Mouse (Mus musculus) embryonic facial prominence, embryonic 10.5 days (tissue): ENCODE measurements around the gene Vps33b. TPM values are rescaled to one million over a fixed set of nuclear protein-coding genes. Genes with fewer than 3 reads are reported as not detected.
"Not testable (repeated sequence)": the region's sequence is repeated elsewhere in the genome, so short reads cannot be mapped to it uniquely, and the experiment has no call there.

Source experiments
- DNase-seq: peaks from one replicate; pipeline ENCODE4 v3.0.0-alpha.2; 2017; ENCODE audit warnings: low spot score
- H3K27ac ChIP-seq: fragments of 300-500 bp; sonication (generic); replicated peaks from 2 replicates; pipeline ENCODE4 v1.5.1; 2016; ENCODE audit warnings: mild to moderate bottlenecking
- H3K27me3 ChIP-seq: fragments of 300-500 bp; sonication (generic); replicated peaks from 2 replicates; pipeline ENCODE4 v1.6.1; 2016; ENCODE audit warnings: low read depth, mild to moderate bottlenecking; ENCODE audit not compliant: poor library complexity, severe bottlenecking
- H3K36me3 ChIP-seq: fragments of 300-500 bp; sonication (generic); replicated peaks from 2 replicates; pipeline ENCODE4 v1.6.1; 2016; ENCODE audit warnings: mild to moderate bottlenecking, moderate library complexity
- H3K4me1 ChIP-seq: fragments of 300-500 bp; sonication (generic); 2 replicates; pipeline ENCODE4 v1.6.1; 2016
- H3K4me3 ChIP-seq: fragments of 300-500 bp; sonication (generic); 2 replicates; pipeline ENCODE4 v1.5.1; 2016; ENCODE audit warnings: mild to moderate bottlenecking, moderate library complexity
- H3K9me3 ChIP-seq: fragments of 300-500 bp; sonication (generic); 2 replicates; pipeline ENCODE4 v1.6.1; 2016; ENCODE audit warnings: mild to moderate bottlenecking
- WGBS: fragments of 180-500 bp; shearing (Covaris S2); methylation state at CpG from one replicate; pipeline ENCODE4 v1.1.7; 2016; 5-methylcytosine and 5-hydroxymethylcytosine counted together
- polyA plus RNA-seq: library from polyadenylated mRNA; unstranded; fragments of >200 nt; fragmentation: Nextera tagmentation; extraction: Ambion mirVana; gene quantifications from 2 replicates; pipeline ENCODE4 v1.2.1, GENCODE M21; 2016

The Vps33b gene
- polyA plus RNA-seq, 1 experiment from 2014 or later, result 17.3 TPM

DNA sequence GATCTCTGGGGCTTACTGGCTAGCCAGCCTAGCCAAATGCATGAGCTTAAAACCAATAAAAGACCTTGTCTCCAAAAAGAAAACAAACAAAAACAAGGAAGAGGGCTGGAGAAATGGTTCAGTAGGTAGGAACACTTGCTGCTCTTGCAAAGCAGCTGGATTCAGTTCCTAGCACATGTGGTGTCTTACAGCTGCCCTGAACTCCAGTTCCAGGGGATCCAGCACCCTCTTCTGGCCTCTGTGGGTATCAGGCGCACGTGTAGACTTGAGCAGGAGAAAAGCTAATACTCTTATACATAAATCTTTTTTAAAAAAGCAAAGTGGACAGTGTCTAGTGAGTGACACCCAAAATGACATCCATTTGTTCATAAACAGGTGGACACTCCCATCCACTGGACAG lies 32.1 kb downstream of the Vps33b start:
- 82% methylated on average over 2 of the region's 2 CpGs for WGBS
- Histone ChIP-seq H3K4me1 (peaks cover 12% of the 10 kb centered on the region; the same call in 1 of the 2 replicates), H3K27me3 (no peaks in the 10 kb centered on the region), H3K9me3 (no peaks in the 10 kb centered on the region), H3K4me3 (no peak overlapping the region), H3K36me3 (peaks cover 96% of the 10 kb centered on the region), H3K27ac (no peak overlapping the region)
- no peak for DNase-seq

DNA sequence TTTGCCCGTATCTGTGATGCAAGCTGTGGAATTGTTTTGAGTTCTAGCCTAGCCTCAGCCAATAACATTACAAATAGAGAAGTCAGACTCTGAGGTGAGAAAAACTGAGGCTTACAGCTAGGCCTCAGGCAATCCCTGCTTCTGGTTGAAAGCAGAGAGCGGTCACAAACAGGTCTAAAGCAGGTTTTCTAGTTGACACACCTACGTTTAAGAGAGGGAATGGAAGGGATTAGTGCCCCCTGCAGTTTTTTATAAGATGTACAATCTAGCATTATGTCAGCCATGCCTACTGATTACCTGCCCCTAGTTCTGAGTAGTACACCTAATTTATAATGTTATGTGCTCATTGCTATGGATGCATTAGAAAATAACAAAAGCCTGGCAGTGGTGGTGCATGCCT lies 38.3 kb downstream of the Vps33b start:
- H3K36me3 ChIP-seq, result peaks cover 100% of the 10 kb centered on the region
- 90% methylated on average over 3 of the region's 3 CpGs for WGBS
- no peak for DNase-seq

DNA sequence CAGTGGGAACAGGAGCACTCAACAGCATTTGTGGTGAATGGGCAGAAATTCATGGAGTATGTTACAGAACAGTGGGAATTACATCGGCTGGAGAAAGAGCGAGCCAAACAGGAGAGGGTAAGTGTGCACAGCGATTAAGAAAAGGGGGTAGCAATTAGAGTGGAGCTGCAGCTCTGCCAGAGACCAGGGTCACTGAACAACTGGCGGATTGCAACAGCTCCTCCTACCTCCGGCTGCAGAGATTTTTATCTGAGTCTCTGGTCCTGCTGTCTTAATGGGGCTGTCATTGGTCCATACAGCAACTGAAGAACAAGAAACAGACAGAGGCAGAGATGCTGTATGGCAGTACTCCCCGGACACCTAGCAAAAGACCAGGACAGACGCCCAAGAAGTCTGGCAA lies 41.3 kb downstream of the Vps33b start:
- no peak overlapping the region for H3K4me3 ChIP-seq
- H3K27ac ChIP-seq, result no peak overlapping the region
- H3K4me1 ChIP-seq, result no peaks in the 10 kb centered on the region
- no peaks in the 10 kb centered on the region for H3K27me3 ChIP-seq
- no peaks in the 10 kb centered on the region for H3K9me3 ChIP-seq
- DNase-seq, result no peak
- WGBS, result 88% methylated on average over 7 of the region's 7 CpGs
- H3K36me3 ChIP-seq, result peaks cover 100% of the 10 kb centered on the region

More for the DNA sequence above, 38.3 kb downstream of the Vps33b start:
- H3K4me1 ChIP-seq, result no peaks in the 10 kb centered on the region
- no peak overlapping the region for H3K27ac ChIP-seq
- H3K27me3 ChIP-seq, result no peaks in the 10 kb centered on the region
- H3K9me3 ChIP-seq, result no peaks in the 10 kb centered on the region
- no peak overlapping the region for H3K4me3 ChIP-seq

DNA sequence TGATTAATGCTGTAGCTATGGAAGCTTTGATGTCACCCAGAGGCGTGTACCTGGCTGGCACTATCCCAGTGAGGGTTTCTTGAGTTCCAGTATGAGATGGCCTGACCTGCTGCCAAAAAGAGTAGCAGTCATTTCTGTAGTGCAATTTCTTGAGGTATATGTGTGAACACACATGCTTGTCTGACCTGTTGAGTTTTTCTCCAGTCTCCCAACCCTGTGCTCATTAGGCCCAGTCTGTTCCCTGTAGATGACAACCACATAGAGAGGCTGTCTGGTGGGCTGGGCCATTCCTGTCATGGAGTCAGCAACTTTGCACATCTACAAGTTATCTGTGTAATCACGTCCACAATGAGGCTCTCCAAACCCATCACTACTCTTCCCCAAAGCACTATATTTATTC lies 46.3 kb downstream of the Vps33b start:
- Histone ChIP-seq H3K27ac (no peak overlapping the region), H3K27me3 (no peaks in the 10 kb centered on the region), H3K4me3 (no peak overlapping the region), H3K9me3 (no peaks in the 10 kb centered on the region), H3K4me1 (no peaks in the 10 kb centered on the region), H3K36me3 (peaks cover 96% of the 10 kb centered on the region)
- 84% methylated on average over 2 of the region's 2 CpGs for WGBS
- DNase-seq, result no peak

DNA sequence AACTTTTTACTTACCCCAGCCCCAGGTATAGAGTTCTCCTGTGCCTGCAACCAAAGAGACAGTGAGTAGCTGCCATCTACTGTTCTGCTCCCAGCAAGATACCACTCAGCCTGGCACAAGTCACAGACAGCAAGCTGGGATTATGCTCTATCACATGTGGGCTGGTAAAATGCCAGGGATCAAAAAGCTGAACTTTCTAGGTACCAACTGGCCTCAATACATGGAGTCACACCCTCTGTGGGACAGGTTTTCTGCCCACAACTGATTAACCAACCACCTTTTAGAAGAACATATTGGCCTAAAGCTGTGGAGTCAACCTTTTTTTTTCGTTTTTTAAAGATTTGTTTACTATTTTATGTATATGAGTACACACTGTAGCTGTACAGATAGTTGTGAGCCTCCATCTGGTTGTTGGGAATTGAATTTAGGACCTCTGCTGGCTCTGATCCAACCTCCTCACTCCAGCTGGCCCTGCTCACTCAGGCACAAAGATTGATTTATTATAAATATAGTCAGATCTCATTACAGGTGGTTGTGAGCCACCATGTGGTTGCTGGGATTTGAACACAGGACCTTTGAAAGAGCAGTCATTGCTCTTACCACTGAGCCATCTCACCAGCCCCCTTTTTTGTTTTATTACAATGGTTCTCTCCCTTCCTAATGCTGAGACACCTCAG lies 48.1 kb downstream of the Vps33b start:
- no peaks in the 10 kb centered on the region for H3K9me3 ChIP-seq
- no peaks in the 10 kb centered on the region for H3K27me3 ChIP-seq
- H3K4me3 ChIP-seq, result no peak overlapping the region
- H3K4me1 ChIP-seq, result 0 out of 2 replicates have a peak, but pooled peaks cover under 1% of the 10 kb centered on the region
- 78% methylated on average over 1 of the region's 1 CpGs for WGBS
- no peak for DNase-seq
- H3K36me3 ChIP-seq, result peaks cover 82% of the 10 kb centered on the region
- H3K27ac ChIP-seq, result no peak overlapping the region

DNA sequence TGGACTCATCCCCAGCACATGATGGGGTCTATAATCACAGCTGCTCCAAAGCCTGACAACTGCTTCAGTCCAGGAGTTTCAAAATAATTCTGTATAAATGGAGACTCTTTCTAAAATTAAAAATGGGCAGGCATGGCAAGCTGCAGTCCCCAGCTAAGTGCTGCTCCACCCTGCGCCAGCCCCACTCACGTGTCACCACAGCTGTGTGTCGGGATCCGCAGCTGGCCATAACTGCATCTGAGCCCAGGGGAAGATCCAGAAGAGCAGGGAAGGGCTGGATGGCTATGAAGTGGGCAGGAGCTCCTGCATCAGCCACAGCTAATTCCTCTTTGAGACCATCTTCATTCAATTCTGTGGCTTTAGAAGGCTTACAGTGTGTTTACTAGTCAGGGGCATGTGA lies 49.2 kb downstream of the Vps33b start:
- Histone ChIP-seq H3K9me3 (no peaks in the 10 kb centered on the region), H3K4me1 (peaks cover 10% of the 10 kb centered on the region), H3K27ac (no peak overlapping the region), H3K4me3 (no peak overlapping the region), H3K36me3 (peaks cover 71% of the 10 kb centered on the region), H3K27me3 (no peaks in the 10 kb centered on the region)
- WGBS, result 95% methylated on average over 4 of the region's 4 CpGs
- no peak for DNase-seq

DNA sequence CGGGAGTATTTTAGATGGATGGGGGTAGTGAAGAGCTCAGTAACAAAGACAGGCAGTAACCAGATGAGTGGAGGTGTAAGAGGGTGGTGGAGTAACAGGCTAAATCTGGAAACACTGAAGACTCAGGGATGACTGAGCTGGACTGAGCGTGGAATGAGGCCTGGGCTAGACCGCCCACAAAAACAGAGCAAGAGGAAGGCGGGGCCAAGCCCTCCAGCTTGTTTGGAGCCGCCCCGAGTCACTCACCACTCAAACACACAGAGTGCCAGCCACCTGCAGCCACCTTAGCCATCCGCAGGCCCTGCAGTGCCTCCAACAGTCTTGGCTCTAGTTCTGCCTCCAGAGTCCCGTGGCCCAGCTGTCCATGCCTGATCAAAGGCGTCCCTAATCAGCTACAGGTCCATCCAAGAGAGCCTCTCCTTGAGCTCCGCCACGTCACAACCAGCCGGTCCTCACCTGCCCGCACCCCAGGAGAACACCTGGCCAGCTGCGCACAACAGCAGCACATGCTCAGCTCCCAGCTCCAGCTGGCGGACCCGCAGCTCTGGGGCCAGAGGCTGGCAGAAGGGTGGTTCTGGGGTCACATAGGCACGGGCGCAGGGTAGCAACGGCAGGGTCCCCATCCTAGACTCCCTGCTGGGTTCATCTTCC lies 50.5 kb downstream of the Vps33b start:
- 82% methylated on average over 19 of the region's 19 CpGs for WGBS
- Histone ChIP-seq H3K27me3 (no peaks in the 10 kb centered on the region), H3K4me1 (peaks cover 11% of the 10 kb centered on the region), H3K36me3 (peaks cover 59% of the 10 kb centered on the region), H3K9me3 (no peaks in the 10 kb centered on the region), H3K4me3 (0 out of 2 replicates have a peak overlapping the region, but pooled peaks have one; percentile 8), H3K27ac (no peak overlapping the region)
- no peak for DNase-seq

DNA sequence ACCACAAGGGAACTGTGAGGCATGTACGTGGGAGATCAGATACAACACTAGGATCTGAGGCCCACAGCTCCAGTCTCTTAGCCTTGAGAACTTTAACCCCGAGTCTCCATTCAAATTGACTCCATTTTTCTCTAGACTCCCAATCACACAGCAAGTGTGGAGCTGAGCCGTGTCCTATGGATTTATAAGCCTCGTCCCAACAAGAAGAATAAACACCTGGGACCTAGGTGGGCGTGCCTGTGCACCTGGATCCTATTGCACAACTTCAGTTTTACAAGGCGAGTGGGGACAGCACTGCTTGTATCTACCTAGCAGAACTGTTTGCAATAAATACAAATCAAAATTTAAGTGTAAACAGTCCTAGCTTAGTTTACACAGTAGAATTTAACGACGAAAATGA lies 53.9 kb downstream of the Vps33b start:
- peaks cover 16% of the 10 kb centered on the region for H3K4me1 ChIP-seq
- H3K36me3 ChIP-seq, result peaks cover 64% of the 10 kb centered on the region
- peak overlapping the region; percentile 88 for H3K27ac ChIP-seq
- DNase-seq, result no peak
- no peaks in the 10 kb centered on the region for H3K9me3 ChIP-seq
- H3K4me3 ChIP-seq, result peak overlapping the region; percentile 74
- no peaks in the 10 kb centered on the region for H3K27me3 ChIP-seq
- WGBS, result 24% methylated on average over 8 of the region's 8 CpGs

DNA sequence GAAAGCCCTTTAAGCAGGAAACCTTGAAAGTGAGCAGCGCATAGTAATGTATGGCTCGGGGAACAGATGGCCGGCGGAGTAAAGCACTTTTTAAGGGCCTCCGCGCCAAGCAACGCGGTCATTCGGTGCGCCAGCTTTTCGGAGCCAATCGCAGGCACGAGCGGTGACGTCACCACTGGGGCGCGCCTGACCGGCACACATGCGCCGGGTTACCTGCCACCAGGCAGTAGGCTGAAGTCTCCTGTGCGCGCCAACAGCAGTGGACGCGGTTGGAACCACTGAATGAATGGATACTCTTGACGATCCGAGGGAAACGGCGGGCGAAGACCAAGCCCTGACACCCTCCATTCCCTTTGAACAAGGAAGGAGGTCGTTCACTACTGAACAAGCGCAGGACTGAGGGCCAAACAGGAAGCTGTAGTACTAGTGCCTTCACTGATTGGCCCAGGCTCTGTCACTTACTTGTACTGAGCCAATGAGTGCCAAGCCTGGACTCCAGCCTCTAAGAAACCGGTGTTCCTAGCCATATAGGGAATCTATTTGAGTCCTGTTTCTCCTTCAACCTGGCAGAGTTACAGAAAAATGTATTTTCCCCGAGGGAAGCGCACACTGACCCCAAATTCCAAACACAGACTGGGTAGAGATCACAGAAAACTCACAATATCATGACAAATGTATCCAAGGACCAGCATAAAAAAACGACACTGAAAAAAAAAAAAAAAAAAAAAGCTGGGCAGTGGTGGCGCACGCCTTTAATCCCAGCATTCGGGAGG lies 54.8 kb downstream of the Vps33b start, which contains the start of gene Rccd1:
TSS of gene Rccd1 (minus strand) at position 412 of the 773 bp plus-strand sequence.
- 3% methylated on average over 38 of the region's 38 CpGs for WGBS
- H3K27ac ChIP-seq, result peak within 1 kb of the TSS; percentile 88
- H3K4me3 ChIP-seq, result peak within 1 kb of the TSS; percentile 74
- peak; percentile 95 for DNase-seq
- H3K4me1 ChIP-seq, result peaks cover 16% of the 10 kb centered on the region
- peaks cover 64% of the 10 kb centered on the region for H3K36me3 ChIP-seq
- H3K9me3 ChIP-seq, result no peaks in the 10 kb centered on the region
- H3K27me3 ChIP-seq, result no peaks in the 10 kb centered on the region

DNA sequence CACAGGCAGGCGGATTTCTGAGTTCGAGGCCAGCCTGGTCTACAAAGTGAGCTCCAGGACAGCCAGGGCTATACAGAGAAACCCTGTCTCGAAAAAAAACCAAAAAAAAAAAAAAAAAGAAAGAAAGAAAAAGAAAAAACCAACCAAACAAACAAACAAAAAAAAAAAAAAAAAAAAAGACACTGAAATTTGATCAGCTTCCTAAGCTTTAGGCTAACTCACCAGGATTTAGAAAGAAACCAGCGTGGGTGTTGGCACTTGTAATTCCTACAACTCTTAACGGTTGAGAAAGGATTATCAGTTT lies 55.3 kb downstream of the Vps33b start:
- Histone ChIP-seq H3K4me3 (peak overlapping the region; percentile 74; the same call in 1 of the 2 replicates), H3K4me1 (peaks cover 16% of the 10 kb centered on the region), H3K36me3 (peaks cover 64% of the 10 kb centered on the region)
- DNase-seq, H3K27me3 ChIP-seq, H3K27ac ChIP-seq, H3K9me3 ChIP-seq: not testable (repeated sequence)
- 57% methylated on average over 5 of the region's 5 CpGs for WGBS

DNA sequence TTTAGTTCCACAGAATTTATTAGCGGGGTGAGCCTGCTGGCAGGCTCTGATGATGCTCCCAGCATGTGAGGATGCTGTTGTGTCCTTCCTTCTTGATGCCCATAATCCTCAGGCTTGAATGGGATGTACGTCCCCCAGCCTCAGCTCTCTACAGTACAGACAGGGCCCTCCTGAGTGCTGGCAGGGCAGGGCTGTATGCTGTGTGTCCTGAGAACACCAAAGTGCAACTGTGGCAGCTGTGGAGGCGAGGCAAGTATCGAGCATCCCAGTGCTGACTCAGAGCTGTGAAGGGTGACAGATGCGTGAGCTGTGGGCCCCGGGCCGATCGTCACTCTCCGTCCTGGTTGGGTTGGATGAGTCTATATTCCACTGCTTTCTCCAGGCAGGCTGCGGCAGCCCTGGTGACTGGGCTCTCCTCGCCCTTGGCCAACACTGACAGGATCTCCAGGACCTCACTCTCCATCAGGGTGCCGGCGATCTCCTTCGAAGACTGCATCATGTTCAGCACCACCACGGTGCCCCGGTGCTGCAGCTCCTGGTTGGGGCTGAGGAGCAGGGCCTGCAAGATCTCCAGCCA lies 55.9 kb downstream of the Vps33b start:
- H3K4me3 ChIP-seq, result peak overlapping the region; percentile 9; the same call in 1 of the 2 replicates
- H3K36me3 ChIP-seq, result peaks cover 64% of the 10 kb centered on the region
- H3K4me1 ChIP-seq, result peaks cover 16% of the 10 kb centered on the region
- WGBS, result 96% methylated on average over 16 of the region's 16 CpGs
- no peaks in the 10 kb centered on the region for H3K27me3 ChIP-seq
- no peak overlapping the region for H3K27ac ChIP-seq
- DNase-seq, result no peak
- H3K9me3 ChIP-seq, result no peaks in the 10 kb centered on the region

DNA sequence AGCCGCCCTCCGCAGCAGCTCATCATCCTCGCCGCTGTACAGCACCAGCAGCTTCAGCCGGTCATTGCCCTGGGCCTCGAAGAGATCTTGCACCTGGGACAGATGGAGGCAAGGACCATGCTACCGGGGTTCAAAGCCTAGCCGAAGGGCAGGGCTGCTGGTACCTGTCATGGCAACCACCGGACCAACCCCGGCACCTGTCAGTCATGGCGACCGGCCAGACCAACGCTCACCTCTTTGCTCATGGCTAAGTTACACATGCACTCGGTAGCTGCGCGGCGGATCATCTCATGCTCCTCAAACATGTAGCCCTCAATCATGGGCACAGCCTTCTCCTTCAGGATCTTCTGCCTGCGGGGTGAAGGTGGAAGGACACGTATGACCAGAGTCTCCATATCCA lies 56.6 kb downstream of the Vps33b start:
- Histone ChIP-seq H3K4me3 (no peak overlapping the region), H3K36me3 (peaks cover 64% of the 10 kb centered on the region), H3K27ac (no peak overlapping the region), H3K9me3 (no peaks in the 10 kb centered on the region), H3K4me1 (peaks cover 16% of the 10 kb centered on the region), H3K27me3 (no peaks in the 10 kb centered on the region)
- no peak for DNase-seq
- 97% methylated on average over 19 of the region's 19 CpGs for WGBS
